Mouse (Mus musculus) WW6 (cell line): ENCODE measurements around the gene Mmrn2.

Experiments
- DNase-seq: peaks from one replicate; pipeline ENCODE4 v3.0.0-alpha.2; 2013; ENCODE audit warnings: low read depth, low spot score

The Mmrn2 gene

GRCm38 (mm10) chr14:34375415-34375904 lies at the start of gene Mmrn2:
TSS of gene Mmrn2 (plus strand) at chr14:34375465.
- no peak for DNase-seq

GRCm38 (mm10) chr14:34326606-34327005 lies 48.7 kb upstream of the Mmrn2 start:
- no peak for DNase-seq

DNA sequence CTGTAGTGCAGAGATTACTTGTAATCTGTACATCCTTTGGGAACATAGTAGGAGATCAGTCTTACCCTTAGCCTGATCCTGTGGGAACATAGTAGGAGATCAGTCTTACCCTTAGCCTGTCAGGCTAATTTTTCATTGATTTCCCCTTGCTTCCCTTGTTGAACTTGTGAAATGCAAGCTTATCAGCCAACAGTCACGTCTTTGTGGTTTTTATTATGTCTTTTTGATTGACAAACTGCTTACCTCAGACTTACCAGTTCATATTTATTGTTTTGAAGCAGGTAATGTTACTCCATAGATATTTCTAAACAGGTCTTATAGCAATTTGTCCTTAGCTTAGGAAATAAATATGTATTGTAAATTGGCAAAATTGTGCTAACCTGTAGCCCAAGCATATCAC lies 47.6 kb upstream of the Mmrn2 start:
- DNase-seq: no peak

- DNase-seq: no peak
Observed at GRCm38 (mm10) chr14:34330657-34331158, 44.6 kb upstream of the Mmrn2 start.

DNA sequence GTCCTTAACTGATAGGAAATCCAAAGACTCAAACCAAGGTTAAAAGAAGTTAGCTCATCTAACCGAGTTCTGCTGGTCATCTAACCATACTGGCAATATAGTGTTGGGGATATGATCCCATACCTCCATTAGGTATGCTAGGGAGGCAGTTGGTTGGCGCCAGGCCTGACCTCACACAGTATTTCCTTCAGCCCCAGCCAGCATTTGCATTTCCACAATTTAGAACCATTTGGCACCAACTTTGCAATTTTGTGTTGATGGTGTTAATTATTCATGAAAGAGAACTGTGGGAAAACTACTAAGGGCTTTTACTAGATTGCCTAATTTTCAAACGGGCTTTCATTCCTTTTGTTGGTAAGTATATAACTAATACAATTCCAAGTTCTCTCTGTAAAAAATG lies 43.4 kb upstream of the Mmrn2 start:
- no peak for DNase-seq

DNA sequence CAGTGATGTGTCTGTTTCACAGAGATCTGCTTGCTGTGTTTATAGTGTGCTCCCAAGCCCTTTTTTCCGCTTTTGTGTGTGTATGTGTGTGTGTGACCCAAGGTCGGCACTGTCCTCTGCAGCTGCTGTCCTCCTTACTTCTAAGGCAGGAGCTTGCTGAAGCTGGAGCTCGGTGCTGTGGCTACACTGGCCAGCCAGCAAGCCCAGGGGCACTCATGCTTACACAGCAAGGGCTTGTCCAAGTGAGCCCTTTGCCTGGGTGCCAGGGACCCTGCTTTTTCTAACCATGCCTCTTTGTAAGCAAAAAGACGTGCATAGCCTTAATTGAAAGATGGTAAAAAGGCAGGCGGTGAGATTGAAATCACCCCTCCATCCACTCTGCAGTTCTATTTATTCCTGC lies 42.8 kb upstream of the Mmrn2 start:
- no peak for DNase-seq

- DNase-seq: no peak
Observed at GRCm38 (mm10) chr14:34339446-34339845, 35.8 kb upstream of the Mmrn2 start.

- DNase-seq: no peak
Observed at GRCm38 (mm10) chr14:34341993-34342392, 33.3 kb upstream of the Mmrn2 start.

DNA sequence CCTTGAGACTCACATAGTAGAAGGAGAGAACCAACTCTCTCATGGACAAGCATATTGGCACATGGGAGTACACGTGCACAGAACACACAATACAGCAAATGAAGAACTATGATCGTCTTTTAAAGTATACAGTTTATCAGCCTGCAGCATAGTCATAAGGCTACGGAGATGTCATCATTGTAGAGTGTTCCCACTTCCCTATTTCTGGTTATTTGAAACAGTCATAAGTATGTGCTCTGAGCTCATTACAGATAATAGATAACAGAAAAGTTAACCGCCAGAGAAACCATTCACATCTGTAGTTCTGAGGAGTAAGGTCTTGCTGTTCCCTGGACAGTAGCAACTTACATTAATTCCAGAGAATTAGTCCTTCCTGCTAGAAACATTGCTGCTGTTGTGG lies 32.2 kb upstream of the Mmrn2 start:
- no peak for DNase-seq

DNA sequence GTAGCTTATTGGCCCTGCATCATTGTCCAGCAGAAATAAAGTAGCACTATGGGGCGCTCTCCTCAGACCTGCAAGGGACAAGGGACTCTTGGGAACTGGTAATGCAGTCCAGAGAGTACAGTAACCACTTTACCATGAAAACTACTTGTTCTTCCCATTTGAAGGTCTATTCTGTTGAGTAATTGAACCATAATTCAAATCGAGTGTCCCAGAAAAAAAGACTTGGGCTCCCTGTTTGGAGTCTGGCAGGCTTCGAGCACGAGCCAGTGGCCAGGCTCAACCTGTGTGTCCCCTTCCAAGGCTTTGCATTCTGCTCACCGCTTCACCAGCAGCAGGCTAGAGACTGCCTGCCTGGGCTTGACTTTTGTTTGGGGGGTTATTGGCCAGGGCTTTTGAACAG lies 30.9 kb upstream of the Mmrn2 start:
- no peak for DNase-seq

GRCm38 (mm10) chr14:34345771-34346566 lies 29.3 kb upstream of the Mmrn2 start:
- DNase-seq: no peak

DNA sequence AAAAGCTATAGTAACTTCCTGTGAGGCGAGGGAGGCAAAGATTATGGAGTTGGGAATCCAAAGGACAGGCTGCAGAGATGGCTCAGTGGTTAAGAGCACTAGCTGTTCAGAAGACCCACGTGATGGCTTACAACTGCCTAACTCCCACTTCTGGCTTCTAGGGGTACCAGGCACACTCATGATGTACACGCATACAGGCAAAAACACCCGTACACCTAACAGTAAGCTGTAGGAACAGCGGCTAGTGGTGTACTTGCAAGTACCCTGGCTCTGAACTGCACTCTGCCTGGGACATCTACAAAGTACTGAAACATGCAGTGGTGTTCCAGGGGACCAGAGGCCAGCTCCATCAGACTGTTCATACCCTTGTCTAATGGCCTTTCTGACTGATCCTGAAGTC lies 28.2 kb upstream of the Mmrn2 start:
- DNase-seq: no peak

DNA sequence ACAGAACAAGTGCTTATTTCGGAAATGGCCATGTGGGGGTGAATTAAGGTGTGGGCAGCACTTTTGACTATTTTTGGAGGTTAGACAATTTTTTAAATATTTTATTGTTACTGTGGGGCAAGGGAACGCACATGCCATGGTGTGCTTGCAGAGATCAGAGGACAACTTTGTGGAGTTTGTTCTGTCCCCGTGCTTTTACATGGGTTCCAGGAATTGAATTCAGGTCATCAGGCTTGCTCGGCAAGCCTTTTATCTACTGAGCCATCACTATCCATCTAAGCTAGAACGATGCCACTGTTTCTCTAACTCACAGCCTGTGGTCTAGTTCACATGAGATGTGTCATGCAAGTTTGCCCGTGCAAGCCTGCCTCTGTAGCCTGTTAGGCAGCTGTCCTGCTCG lies 27.0 kb upstream of the Mmrn2 start:
- DNase-seq: no peak

- DNase-seq: no peak
Observed at GRCm38 (mm10) chr14:34349007-34349406, 26.3 kb upstream of the Mmrn2 start.

DNA sequence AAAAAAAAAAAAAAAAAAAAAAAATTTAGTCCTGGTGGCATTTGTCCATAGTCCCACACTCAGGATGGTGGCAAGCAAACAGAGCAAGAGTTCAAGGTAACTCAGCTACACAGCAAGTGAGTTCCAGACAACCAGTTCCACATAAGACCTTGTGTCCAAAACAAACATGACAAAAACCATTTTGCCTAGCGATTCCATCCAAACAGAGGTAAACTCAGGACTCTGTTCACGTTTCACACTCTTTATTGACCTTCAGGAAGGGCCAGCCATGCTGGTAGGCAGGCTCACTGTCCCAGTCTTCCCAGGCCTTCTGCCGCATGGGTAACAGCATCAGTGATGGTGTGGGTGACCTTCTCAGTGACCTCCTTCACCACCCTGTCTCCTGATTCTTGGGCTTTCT lies 23.6 kb upstream of the Mmrn2 start:
- no peak for DNase-seq

DNA sequence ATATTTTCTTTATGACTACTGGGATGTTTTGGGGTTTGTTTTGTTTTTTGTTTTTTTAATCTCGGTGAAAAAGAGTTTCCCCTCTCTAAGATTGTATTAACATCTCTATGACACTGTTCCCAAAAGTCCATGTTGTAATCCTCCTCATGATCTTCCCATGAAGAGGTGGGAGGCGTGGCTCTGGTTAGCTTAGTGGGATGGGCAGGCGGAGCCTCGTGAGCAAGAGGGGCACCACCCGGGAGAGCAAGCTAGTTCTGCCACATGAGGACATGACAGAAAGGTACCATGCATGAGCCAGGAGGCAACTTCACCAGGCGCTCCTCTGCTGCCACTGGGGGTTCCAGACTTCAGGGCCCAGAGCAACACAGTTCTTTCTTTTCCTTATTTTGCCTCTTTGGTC lies 22.7 kb upstream of the Mmrn2 start:
- no peak for DNase-seq

DNA sequence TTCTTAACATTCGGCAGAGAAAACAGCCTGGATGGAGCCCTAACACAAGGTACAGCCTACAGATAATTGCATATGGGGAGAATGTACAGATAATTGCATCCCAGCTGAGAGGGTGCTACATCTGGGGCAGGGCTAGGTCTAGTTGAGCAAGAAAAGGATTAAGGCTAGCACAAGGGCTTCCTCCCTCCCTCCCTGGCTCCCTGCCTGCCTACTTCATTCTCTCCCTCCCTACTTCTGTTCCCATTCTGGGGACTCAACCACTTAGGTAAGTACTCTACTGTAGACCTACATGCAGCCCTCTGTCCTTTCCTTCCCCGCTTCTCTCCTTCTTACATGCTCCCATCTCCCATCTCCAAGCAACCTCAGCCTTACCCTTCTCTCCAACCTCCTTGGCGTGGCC lies 21.9 kb upstream of the Mmrn2 start:
- DNase-seq: no peak

GRCm38 (mm10) chr14:34354456-34354855 lies 20.8 kb upstream of the Mmrn2 start:
- DNase-seq: no peak

DNA sequence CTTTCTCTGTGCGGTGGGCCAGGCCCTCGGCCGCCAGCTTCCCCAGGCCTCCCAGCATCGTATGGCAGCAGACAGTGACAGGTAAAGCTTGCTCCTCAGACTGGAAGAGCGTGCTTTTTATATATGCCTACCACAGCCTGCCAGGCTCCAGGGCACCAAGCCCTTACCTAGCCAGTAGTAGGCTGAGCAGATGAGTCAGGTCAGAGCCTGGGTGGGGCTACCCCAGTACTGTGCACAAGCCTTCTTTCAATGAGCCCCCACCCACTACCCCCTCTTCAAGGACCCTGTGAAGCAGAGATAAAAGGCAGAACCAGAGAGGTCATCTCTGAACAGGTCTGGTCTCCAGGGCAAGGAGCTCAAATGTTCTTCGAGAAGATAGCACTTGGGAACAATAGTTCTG lies 20.0 kb upstream of the Mmrn2 start, which contains the start of gene Fam25c:
Gene Fam25c, minus strand, starts transcription at position 133 of the 400 bp plus-strand sequence.
- no peak for DNase-seq

DNA sequence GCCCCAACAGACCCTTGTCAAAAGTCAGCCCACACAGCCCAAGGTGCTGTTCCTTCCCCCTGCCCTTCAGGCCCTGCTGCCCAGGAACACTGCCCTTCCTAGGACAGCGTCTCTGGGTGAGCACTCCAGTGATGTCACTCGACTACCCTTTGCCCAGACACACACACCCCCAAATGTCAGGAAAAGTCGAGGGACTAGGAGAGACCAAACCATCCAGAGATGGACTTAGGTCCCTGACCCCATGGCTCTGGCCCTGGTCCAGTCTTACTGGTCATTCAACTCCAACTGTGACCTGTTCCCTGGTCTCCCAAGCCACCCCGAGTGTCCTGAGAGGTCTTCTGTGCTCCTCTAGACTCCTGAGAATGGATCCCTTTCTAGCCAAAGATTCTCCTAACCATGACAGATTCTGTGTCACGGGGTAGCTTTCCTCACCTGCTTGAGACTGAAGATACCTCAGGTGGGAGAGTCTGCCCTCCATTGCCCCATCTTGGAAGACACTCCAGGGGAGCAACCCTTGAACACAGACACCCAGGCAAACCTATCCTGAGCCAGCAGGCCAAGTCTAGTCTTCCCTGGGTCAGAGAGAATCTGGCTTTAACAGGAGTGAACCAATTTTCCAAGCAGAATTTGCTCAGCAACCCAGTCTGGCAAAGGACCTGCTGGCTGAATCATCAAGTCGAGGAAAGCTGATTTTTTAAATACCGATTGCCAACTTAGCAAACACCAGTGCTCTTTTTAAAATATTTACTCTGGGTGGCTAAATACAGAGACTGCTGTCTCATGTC lies 17.4 kb upstream of the Mmrn2 start:
- DNase-seq: no peak

GRCm38 (mm10) chr14:34359676-34360244 lies 15.5 kb upstream of the Mmrn2 start:
- DNase-seq: no peak

DNA sequence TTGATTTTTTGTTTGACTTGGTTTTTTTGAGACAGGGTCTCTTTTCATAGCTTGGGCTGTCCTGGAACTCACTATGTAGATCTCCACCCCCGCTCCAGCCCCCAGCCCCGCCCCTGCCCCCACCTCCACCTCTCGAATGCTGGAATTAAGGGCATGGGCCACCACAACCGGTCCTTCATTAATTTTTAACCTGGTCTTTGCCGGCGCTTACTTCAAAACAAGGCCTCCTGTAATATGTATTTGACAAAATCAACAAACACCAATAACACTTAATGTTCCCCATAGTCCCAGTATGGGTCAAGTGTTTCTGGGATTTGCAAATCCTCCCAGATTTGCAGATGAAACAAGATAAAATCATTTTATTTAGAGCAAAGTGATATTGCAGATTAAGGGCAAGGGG lies 15.0 kb upstream of the Mmrn2 start:
- no peak for DNase-seq
